Mouse (Mus musculus) Patski (cell line): ENCODE data around the gene Ogfod2. TPM values are rescaled to one million over a fixed set of nuclear protein-coding genes. Genes with fewer than 3 reads are reported as not detected.

Experiments
- ATAC-seq: fragments of 100-300 bp; one replicate; pipeline ENCODE4 v1.8.0; 2021
- CTCF ChIA-PET: fragments of 350-600 bp; sonication (Branson Sonifier 250); formaldehyde crosslinking; loops from one replicate; lab custom pipeline; 2022; ENCODE audit warnings: inconsistent platforms; lab: Charles Lee
- POLR2A ChIA-PET: fragments of 350-600 bp; sonication (Branson Sonifier 250); formaldehyde crosslinking; loops from one replicate; lab custom pipeline; 2022; ENCODE audit warnings: antibody characterized with exemption, inconsistent platforms; lab: Charles Lee
- DNase-seq: peaks from one replicate; pipeline ENCODE4 v3.0.0-alpha.2; 2011; ENCODE audit warnings: low read depth, low spot score
- H3K27me3 ChIP-seq: fragments of 371-371 bp; one replicate; pipeline ENCODE4 v1.5.1; 2021
- CTCF ChIP-seq: fragments of 100-300 bp; IDR thresholded peaks from one replicate; pipeline ENCODE4 v1.5.1; 2021
- in situ Hi-C: fragments of 300-500 bp; cut with MboI; formaldehyde crosslinking; loops from 3 replicates; pipeline ENCODE4 v1.11.1; 2018; ENCODE audit warnings: low pct_unique_long_range_greater_than_20kb, mixed read lengths
- polyA plus RNA-seq: library from polyadenylated mRNA; unstranded; gene quantifications from one replicate; pipeline ENCODE4 v1.2.3, GENCODE M21; 2021

The Ogfod2 gene
- polyA plus RNA-seq, 1 experiment from 2014 or later: 45.4 TPM

DNA sequence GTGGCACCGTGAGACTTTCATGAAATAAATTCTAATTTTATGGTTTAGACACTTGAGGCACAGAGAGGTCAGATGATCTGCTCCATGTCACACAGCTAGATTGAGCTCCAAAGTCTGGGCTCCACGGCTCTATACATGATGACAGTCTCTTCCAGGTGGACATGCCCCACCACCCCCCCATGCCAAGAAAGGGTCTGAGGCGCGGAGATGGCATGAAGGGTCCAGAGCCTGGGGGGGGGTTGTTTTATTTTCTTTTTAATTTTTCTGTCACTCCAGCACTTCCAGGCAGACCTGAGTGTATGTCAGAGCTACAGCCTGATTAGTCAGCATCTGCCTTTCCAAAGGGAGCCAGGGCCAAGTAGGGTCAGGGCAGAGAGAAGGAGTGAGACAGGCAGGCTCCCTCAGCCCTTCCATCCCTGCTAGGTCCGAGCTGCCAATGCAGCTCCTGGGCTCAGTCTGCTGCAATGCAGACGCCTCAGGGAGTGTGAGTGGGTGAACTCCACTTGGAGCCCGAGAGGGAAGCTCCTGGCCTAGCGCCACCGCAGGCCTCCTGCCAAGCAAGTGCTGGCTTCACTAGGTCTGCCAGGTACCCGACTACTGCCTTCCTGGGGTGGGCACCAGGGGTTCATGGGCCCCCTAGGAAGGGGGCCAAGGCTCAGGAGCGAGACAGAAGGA is 18.8 kb upstream of the Ogfod2 start:
- in situ Hi-C loops: loop anchor here (25.0 kb wide), 1 partner anchor 131 kb away; the partner anchor contains the start of gene Hip1r
- ChIA-PET POLR2A (interaction anchor here (0.5 to 1.2 kb wide), 3 partner anchors 19 to 162 kb away, joined by 3 to 4 read pairs (median 3); partner anchors contain the start of gene Ogfod2), CTCF (interaction anchor here (2.2 to 2.3 kb wide), 2 partner anchors 9 to 93 kb away, joined by 6 to 9 read pairs; no protein-coding TSS in a partner anchor)
- no peak for DNase-seq
- no peak for ATAC-seq
- H3K27me3 ChIP-seq: no peaks in the 10 kb centered on the region
- TF ChIP-seq CTCF: no peak

DNA sequence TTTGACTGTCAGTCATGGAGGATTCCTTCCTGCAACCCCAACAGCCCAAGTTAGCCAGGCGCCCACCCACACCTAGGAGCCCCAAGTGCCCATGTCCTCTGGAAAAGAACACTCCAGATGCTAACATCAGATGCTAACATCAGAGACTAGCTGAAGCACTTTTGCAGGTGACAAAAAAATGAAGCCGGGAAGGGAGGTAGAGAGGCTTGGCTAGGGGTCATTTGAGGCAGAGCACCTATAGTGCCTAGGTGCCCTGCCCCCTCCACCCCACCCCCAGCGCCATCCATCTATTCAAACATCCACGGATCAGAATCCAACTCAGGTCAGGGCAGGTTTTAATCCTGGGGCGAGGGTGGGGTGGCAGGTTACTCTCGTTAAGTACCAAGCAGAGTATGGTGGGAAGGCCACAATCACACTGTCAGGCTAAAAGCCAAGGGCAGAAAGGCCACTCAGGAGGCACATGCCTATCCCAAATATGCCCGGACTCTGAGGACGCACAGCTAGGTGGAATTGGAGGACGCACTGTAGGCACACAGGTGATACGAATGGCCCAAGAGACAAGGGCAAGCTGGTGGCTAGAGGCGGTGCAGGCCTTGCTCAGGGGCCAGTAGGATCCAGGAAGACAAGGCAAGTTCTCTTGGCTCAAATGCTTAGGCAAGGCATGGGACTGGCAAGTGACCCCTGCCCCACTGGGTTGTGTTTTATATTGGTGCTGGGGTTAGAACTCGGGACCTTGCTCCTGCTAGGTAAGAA is 18.1 kb upstream of the Ogfod2 start:
- in situ Hi-C loops: loop anchor here (25.0 kb wide), 1 partner anchor 132 kb away; the partner anchor contains the start of gene Hip1r
- CTCF ChIA-PET: interaction anchor here (2.2 to 2.3 kb wide), 2 partner anchors 9 to 94 kb away, joined by 6 to 9 read pairs; no protein-coding TSS in a partner anchor
- ATAC-seq (no peak), DNase-seq (no peak)
- no peaks in the 10 kb centered on the region for H3K27me3 ChIP-seq
- no peak for TF ChIP-seq CTCF
- POLR2A ChIA-PET: interaction anchor here (0.5 to 1.2 kb wide), 3 partner anchors 18 to 226 kb away, joined by 3 to 7 read pairs (median 4); partner anchors contain the start of gene Ogfod2

DNA sequence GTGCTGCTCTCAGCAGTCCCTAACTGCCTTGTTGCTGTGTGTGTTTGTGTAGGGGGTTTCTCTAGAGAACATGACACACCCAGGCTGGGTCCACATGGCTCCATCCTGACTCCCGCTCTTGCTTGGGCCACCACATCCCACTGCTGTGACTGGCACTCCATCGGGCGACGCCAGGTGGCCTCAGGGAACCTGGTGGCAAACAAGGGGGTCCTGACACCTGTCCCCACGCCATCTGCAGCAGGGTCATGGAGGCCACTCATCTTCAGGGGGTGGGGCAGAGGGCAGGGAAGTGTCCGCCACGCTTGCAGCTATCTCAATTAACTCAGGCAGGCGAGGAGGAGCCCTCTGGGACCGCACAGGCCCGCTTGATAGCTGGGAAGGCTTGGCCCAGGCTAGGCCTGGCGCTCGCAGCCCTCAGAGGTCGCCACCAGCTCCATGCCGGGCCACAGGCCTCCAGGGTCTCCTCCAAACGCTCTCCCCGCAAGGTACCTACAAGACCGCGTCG is 17.0 kb upstream of the Ogfod2 start:
- TF ChIP-seq CTCF: no peak
- CTCF ChIA-PET: interaction anchor here (1.5 to 2.8 kb wide), 2 partner anchors 10 to 16 kb away, joined by 5 to 9 read pairs; no protein-coding TSS in a partner anchor
- POLR2A ChIA-PET: interaction anchor here (0.5 to 1.0 kb wide), 2 partner anchors 17 to 225 kb away, joined by 3 to 7 read pairs; partner anchors contain the start of gene Ogfod2
- DNase-seq (no peak), ATAC-seq (peak; percentile 8)
- in situ Hi-C loops: loop anchor here (25.0 kb wide), 1 partner anchor 133 kb away; the partner anchor contains the start of gene Hip1r
- no peaks in the 10 kb centered on the region for H3K27me3 ChIP-seq

DNA sequence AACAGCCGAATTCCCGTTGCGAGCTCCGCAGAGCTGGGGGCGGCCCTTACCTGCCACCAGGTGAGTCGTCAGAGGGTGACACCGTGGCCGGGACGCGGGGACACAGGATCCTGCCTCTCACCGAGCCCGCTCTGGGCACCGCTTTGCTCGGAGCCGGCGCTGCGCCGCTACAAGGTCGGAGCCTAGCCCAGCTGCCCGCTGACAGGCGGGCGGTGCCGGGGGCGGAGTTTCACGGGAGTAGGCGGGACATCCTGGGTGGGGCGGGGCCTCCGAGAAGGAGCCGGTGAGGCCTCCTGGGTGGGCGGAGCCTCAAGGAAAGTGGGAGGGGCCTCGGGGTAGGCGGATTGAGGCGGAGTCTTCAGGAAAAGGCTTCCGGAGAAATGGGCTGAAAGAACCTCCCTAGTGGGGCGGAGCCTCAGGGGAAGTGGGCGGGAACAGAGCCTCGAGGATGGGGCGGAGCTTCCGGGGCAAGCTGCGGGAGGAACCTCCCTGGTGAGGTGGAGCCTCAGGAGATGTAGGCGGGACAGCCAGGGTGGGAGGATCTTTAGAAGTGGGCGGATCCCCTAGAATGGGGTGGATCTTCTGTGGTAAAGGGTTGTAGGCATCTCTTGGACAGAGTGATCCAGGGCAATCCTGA is 16.4 kb upstream of the Ogfod2 start, which contains the start of gene Abcb9:
Gene Abcb9, minus strand, starts transcription at position 203 of the 637 bp plus-strand sequence.
- CTCF ChIA-PET: interaction anchor here (1.5 to 2.8 kb wide), 2 partner anchors 11 to 15 kb away, joined by 5 to 9 read pairs; no protein-coding TSS in a partner anchor
- TF ChIP-seq CTCF: no peak
- ATAC-seq (peak; percentile 69), DNase-seq (no peak)
- in situ Hi-C loops: loop anchor here (25.0 kb wide), 1 partner anchor 133 kb away; the partner anchor contains the start of gene Hip1r
- no peaks in the 10 kb centered on the region for H3K27me3 ChIP-seq
- POLR2A ChIA-PET: interaction anchor here (1.0 kb wide), 1 partner anchor 16 kb away, joined by 3 read pairs; the partner anchor contains the start of gene Ogfod2

DNA sequence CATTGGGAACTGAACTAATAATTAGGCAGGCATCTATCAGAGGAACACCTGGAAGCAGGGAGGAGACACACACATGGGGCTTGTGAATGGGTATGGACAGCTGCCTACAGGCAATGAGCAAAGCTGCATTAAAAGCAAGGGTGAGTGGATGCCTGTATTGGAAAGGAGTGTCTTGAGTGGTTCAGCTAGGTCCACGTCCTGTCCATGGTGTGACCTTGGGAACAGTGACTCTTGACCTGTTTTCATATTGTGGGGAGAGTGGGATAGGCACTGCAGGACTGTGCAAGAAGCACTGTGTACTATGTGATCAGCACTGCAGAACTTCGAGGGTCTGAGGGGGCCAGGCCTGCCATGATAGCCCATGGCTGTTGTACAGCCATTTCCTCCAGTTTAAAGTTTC is 13.2 kb upstream of the Ogfod2 start:
- no peak for TF ChIP-seq CTCF
- in situ Hi-C loops: loop anchor here (25.0 kb wide), 1 partner anchor 137 kb away; the partner anchor contains the start of gene Hip1r
- DNase-seq: no peak
- ChIA-PET POLR2A (interaction anchor here (1.7 kb wide), 1 partner anchor 12 kb away, joined by 5 read pairs; no protein-coding TSS in a partner anchor), CTCF (interaction anchor here (0.9 to 1.6 kb wide), 3 partner anchors 12 to 13 kb away, joined by 4 to 6 read pairs (median 5); partner anchors contain the start of gene Ogfod2)
- ATAC-seq: no peak
- H3K27me3 ChIP-seq: no peaks in the 10 kb centered on the region

DNA sequence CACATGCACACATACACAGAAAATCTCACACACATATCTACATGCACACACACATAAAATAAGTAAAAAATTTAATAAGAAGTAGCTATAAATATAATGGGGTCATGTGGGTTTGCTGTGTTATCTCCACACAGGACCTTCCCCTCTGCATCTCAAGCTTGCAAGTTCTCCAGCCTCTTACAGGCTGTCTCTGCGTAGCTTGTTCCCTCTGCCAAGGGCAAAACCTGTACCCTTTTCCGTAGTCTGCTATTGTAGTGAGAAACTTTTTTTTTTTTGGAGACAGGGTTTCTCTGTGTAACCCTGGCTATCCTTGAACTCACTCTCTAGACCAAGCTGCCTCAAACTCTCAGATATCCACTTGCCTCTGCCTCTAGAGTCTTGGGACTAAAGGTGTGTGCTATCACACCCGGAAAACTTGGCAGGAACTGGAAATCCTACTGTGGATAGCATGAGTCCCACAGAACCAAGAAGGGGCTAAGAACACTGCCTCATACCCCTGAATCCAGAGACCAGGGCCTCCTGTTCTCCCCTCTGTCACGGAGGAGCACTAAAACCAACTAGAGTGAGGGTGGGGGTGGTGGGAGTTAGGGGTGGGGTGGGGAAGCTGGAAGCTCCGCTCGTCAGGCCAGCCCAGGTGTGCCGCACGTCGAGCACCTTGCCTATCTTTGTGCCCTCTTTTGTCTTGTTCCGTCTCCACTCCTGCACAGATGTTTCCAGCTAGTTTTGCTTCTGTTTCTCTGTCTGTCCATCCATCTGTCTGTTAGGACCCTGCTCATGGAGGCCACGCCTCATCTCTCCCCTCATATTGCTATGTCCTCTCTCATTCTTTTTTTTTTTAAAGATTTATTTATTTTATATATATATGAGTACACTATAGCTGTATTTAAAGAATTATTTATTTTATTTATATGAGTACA is 11.7 kb upstream of the Ogfod2 start:
- in situ Hi-C loops: no loop called here
- ATAC-seq (no peak), DNase-seq (no peak)
- H3K27me3 ChIP-seq: no peaks in the 10 kb centered on the region
- ChIA-PET CTCF (no interaction called here), POLR2A (no interaction called here)
- no peak for TF ChIP-seq CTCF

DNA sequence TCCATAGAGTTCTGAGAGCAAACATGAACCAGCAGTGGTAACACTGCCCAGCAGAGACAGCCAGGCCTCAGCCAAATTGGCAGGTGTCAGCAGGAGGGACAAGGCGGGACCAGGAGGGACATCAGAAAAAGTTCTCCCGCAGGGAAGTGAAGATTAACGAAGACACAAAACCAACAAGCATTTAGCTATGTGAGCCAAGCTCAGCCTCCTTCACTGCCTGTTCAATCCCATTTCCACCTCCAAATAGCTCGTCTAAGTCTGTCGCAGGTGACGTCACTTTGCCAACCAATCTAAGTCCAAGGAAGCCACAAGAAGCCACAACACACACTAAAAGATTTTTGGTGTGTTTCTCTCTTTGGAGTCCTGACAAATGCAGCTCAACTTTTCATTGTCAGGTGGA is 9.8 kb upstream of the Ogfod2 start:
- no peak for TF ChIP-seq CTCF
- no peak for ATAC-seq
- in situ Hi-C loops: no loop called here
- H3K27me3 ChIP-seq: no peaks in the 10 kb centered on the region
- DNase-seq: no peak
- CTCF ChIA-PET: interaction anchor here (1.0 kb wide), 1 partner anchor 9 kb away, joined by 3 read pairs; no protein-coding TSS in a partner anchor
- POLR2A ChIA-PET: no interaction called here

DNA sequence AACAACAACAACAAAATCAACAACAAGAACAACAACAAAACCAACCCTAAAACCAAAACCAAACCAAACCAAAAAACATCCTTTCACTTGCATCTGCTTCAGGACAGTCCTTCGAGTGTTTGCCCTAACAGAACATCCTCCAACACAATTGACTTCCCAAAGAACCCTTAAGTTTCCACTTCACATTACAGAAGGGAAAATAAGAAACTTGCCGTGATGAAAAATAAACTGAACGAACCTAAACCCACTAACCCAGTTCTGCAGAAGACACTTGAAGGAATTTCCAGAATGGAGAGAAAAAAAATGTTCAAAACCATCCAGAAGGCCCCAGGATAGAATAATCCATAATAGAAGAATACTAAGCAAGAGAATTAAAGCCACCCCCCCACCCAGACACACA is 9.1 kb upstream of the Ogfod2 start:
- ChIA-PET CTCF (interaction anchor here (1.3 kb wide), 1 partner anchor 103 kb away, joined by 3 read pairs; no protein-coding TSS in a partner anchor), POLR2A (no interaction called here)
- TF ChIP-seq CTCF: no peak
- in situ Hi-C loops: no loop called here
- ATAC-seq: no peak
- no peaks in the 10 kb centered on the region for H3K27me3 ChIP-seq
- no peak for DNase-seq
